Mouse (Mus musculus) gonadal fat pad, adult 2 months (tissue): ENCODE measurements around the gene Ucp2. TPM values are rescaled to one million over a fixed set of nuclear protein-coding genes. Genes with fewer than 3 reads are reported as not detected.

ENCODE experiments used
- DNase-seq: peaks from one replicate; pipeline ENCODE4 v3.0.0-alpha.2; 2012; ENCODE audit warnings: low read depth
- polyA plus RNA-seq: library from polyadenylated mRNA; depleted of rRNA; stranded (reverse); fragments of >200 nt; gene quantifications from 2 replicates; pipeline ENCODE4 v1.2.3, GENCODE M21; 2012; rRNA removed

Ucp2 gene
- polyA plus RNA-seq, result 511 and 529 TPM in 2 replicates

DNA sequence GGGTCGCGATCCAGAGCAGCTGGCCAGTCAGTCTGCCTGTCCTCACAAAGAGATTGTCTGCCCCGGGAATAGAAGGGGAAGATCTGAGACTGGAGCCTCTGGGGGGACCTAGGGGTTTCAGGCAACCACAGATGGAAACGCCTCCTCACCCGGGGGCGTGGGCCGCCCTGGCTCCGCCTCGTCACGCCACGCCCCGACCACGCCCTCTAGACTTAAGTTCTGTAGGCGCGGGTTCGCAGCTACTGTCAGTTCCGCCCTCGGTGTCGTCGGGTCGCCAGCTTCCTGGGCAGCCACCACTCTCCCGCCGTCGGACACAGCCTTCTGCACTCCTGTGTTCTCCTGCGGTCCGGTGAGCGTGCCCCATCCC lies at the start of gene Ucp2:
Ucp2 (plus strand) TSS at position 221 of the 367 bp plus-strand sequence.
- no peak for DNase-seq

- DNase-seq, result no peak
Measured at GRCm38 (mm10) chr7:100443728-100444127, 49.4 kb upstream of the Ucp2 start.

GRCm38 (mm10) chr7:100446271-100446670 lies 46.9 kb upstream of the Ucp2 start:
- DNase-seq, result no peak

GRCm38 (mm10) chr7:100448530-100448929 lies 44.6 kb upstream of the Ucp2 start:
- no peak for DNase-seq

DNA sequence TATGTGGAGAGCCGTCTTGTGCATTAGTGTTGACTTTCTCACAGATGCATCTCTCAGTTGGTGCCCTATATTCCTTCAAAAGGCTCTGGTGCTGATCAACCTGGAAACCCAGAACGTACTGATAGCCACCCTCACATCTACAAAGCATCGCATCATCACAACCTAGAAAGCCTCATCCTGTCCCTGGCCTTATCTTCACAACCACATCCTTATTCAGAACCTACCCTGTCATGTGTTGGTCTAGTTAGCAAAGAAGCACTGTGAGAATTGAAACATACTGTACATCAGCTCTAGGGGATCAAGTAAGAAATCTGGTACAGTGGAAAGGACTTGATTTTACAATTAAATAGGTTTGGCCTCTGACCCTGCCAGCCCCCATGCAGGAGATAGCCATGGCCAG lies 44.2 kb upstream of the Ucp2 start:
- no peak for DNase-seq

GRCm38 (mm10) chr7:100458153-100458552 lies 35.0 kb upstream of the Ucp2 start:
- DNase-seq, result no peak

DNA sequence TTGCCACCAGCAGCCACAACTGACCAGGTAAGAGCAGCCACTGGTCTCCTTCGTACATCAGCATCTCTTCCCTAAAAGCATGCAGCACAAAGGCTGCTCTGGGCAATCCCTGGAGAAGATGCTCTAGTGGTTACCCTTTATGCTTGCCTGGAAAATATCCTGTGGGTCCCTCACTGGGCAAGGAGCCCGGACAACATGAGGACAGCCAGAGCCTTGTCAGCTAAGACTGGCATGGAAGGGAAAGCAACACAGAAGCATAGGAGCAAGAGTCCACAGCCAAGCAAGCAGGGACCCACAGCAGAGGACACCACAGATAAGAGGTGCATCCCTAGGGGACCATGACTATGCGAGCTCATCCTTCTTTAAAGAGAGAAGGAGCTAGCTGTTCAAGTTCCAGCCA lies 33.3 kb upstream of the Ucp2 start:
- no peak for DNase-seq

GRCm38 (mm10) chr7:100461621-100462151 lies 31.5 kb upstream of the Ucp2 start:
- peak; percentile 78 for DNase-seq

DNA sequence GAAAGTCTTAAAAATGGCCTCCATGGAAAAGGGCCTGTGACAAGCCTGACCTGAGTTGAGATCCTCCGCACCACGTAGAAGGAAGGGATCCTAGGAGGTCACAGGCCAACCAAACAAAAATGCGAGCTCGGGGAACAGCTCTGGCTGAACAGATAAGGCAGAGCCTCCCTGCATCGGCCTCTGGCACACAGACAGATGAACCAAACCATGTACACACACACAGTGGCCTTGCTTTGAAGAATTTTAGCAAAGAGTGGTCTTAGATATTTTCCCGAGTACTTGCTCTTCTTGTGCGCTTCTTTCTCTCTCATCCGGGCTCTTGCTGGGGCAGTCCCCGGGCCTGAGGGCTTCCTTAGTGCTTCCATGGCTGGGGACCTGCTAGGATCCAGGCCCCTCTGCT lies 29.9 kb upstream of the Ucp2 start:
- no peak for DNase-seq

DNA sequence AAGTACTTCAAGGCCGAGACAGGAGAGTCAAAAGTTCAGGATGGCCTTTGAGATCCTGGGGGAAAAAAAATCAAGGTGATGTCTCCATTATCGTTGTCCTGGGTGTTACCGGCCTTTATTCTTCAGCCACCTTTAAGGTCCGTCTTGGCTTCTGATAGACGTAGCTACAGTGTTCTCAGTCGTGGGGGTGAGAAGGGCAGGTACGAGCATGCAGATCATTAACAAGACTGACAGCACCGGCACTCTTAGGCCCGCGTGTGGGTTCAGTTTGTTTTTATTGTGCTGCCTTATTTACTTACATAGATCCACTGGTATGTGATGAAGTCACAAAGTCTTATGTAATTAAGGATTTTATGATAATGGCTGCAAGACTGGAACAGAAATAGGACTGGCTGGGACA lies 29.4 kb upstream of the Ucp2 start:
- peak; percentile 68 for DNase-seq

DNA sequence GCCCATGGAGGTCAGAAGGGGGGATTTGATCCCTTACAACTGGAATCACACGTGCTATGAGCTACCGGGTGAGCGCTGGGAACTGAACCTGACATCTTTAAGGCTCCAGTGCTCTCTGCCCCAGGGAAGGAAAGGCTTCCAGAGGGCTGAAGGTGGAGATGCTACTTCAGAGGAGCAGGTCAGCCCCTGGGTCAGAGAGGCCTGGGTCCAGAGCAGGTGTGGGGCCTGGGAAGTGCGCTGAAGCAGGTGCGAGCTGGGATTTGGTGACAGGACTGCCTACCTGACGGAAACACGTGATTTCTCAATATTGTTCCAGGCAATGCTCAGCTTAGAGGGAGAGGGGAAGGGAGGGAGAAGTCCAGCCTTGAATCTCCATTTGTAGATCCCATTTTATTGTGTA lies 28.9 kb upstream of the Ucp2 start:
- no peak for DNase-seq

DNA sequence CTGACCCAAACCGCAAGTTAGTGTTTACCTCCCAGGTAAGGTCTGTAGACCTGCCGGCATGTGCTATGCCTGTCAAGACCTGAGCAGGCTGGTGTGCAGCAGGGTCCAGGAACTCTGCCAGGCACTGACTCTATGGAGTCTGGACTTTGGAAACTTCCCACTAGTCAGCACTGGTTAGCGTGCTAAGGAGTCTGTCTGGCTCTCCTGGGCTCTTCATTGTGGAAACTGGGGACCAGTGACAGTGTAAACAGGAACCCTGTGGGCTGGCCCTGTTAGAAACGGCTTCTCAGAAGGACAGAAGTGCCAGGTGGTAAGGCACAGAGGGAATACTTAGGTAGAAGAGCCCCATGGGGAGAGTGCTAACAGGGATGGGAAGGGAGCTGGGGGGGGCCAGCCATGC lies 27.9 kb upstream of the Ucp2 start:
- DNase-seq, result peak; percentile 70

DNA sequence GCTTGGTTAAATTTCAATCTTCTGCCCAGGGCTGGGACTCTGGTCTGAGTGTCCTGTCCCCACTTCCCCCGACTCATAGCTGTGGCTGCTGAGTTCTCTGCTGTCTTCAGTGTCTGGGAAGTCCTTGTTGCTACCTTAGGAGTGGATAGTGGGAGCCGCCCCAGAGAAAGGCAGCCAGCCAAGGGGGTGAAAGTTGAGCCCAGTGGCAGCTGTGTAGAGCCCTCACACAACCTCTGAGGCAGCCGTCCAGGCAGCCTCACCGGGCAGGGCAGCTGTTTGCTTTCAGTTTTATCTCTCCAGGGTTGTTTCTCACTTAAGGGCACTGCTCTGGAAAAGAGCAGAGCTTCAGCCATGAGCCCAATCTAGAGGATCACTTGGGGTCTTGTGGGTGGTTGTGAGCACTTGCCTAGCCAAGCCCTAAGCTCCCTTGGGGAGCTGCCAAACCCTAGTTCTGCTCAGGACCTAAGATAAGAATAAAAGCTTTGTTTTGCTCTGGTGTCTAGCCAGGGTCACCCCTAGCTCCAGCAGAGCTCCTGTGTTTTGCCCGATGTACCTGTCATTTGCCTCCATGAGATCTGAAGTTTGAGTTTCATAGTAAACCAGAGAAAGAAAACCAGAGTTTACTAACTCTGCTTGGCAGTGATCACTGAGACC lies 27.4 kb upstream of the Ucp2 start:
- peak; percentile 85 for DNase-seq

- DNase-seq, result no peak
Measured at GRCm38 (mm10) chr7:100466781-100467510, 26.2 kb upstream of the Ucp2 start.

GRCm38 (mm10) chr7:100468761-100469160 lies 24.4 kb upstream of the Ucp2 start:
- DNase-seq, result no peak

GRCm38 (mm10) chr7:100469502-100469901 lies 23.6 kb upstream of the Ucp2 start:
- DNase-seq, result no peak

DNA sequence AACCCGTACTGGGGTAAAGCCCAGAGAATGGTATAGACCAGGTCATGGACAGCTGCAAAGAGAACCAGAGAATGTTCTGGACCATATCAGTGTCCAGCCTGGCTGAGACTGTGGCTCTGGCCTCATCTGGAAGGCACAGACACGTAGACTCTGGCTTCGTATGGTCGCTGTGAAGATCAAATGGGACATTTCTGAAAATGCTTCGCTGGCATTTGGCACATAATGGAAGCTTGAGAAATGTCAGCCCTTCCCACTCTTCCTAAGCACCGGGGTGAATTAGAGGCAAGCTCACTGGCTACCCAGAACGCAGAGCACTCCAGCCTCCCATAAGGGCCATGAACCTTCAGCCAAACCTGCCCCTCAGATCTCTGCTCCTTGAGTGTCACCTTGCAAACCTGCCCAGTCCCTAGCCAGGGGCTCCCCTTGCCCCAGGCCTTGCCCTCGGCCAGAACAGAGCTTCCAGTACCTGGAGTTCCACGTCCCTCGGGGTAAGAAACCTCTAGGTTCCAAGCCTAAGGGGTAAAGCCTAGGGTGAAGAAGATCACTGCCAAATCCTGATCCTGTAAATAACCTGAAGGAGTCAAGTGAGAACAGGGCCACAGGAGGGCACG lies 22.2 kb upstream of the Ucp2 start:
- DNase-seq, result no peak

DNA sequence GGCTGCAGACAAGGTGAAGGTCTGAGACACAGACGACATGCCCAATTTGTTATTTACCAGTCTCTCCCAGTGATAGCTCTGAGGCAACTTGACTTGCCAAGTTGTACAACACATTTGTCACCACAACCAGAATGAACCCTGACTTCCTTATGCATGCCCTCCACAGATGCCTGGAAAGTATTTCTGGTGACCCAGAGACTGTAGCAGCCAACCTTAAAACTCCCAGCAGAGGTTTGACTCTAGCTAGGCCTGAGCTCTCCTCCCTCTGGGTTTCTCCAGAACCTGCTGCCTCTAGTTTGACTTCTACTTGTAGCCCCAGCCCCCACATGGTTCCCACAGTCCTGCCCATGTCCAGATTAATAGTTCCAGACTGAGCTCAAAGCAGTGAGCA lies 21.7 kb upstream of the Ucp2 start:
- no peak for DNase-seq

- DNase-seq, result no peak
Measured at GRCm38 (mm10) chr7:100472777-100473176, 20.4 kb upstream of the Ucp2 start, which contains the start of gene Ucp3. Gene Ucp3 (plus strand): TSS chr7:100472990.

DNA sequence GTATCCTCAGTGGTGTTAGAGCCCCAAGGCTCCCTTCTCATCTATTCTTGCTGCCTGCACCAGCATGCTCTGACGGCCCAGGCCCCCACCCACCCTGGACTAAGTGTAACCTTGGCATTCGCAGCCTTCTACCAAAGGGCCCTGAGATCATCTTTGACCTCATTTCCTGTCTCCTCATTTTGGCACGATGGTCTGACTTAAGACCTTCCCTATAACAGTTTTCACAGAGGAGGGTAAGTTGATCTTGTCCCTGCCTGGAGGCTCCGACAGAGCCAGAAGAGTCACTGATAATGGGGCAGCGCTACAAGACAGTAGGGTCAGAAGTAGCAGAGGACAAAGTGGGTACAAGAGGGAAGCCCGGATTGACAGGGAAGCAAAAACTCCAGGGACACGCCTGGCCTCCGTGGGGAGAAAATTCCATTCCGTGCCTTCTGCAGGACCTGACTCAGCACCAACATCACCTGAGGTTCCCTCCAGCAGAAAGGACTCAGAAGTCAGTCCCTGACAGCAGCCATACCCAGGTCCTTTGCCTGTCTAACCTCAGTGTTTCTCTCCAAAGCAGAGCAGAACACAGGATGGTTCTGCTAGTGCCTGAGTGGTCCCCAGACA lies 19.2 kb upstream of the Ucp2 start:
- no peak for DNase-seq

DNA sequence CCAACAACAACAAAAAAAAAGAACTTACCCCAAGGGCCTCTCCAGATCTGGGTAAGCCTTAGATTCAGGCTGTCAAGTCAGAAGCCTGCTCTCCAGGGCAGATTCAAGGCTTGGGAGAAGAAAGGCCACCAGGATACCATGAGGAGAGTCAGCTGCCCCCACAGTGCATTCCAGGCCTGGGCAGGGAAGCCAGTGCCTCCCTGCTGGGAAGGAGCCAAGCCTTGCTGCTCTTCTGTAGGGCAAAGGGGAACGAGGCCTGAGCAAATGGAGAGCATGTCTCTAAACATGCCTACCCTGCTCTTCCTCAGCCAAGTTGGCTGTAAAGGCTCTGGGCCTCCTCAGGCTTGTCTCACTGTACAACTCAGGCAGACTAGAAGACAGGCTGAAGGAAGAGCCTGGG lies 18.5 kb upstream of the Ucp2 start:
- no peak for DNase-seq

DNA sequence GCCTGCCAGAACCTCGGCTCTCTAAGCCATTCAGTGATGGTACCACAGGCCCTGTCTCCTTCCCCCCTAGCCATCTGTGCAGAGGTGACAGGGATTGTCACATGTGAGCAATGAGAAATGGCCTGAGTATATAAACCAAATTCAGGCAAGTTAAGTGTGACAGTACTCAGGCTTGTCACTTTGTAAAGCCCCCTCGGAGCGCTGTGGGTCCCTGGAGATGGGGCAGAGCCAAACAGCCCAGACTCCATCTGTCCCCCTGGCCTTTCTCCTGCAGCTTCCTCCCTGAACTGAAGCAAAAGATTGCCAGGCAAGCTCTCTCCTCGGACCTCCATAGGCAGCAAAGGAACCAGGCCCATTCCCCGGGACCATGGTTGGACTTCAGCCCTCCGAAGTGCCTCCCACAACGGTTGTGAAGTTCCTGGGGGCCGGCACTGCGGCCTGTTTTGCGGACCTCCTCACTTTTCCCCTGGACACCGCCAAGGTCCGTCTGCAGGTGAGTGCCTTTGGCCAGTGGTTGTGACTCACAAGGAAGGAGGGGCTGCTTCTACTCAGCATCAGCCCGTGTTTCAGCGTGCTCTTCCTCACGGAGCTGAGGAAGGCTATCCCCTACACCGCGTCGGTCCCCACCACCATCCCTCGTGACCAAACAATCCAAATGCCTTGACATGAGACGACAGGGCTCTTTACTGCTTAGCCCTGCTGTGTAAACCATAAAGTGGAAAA lies 13.9 kb upstream of the Ucp2 start:
- DNase-seq, result no peak
